Mouse (Mus musculus): ENCODE measurements around the gene Atpif1. TPM values are rescaled to one million over a fixed set of nuclear protein-coding genes. Genes with fewer than 3 reads are reported as not detected.

Gene Atpif1
- total and polyA plus RNA-seq, 2 experiments from 2014 or later = 341 to 1,637 TPM

- Histone ChIP-seq H3K27ac (no peak overlapping the region), H3K36me3 (ENCODE audit: insufficient read depth, low read length) (peaks cover 29% of the 10 kb centered on the region), H3K4me3 (ENCODE audit: low read length) (no peak overlapping the region), H3K4me2 (ENCODE audit: low read depth, low read length) (no peak overlapping the region), H3K27me3 (ENCODE audit: insufficient read depth, low read length) (no peaks in the 10 kb centered on the region), H3K9me3 (ENCODE audit: low read length) (no peaks in the 10 kb centered on the region), H3K9ac (replicated peaks; ENCODE audit: low read length) (no peak overlapping the region), H3K4me1 (ENCODE audit: insufficient read depth, low read length) (no peaks in the 10 kb centered on the region)
- no peak for DNase-seq (ENCODE audit: low spot score)
- no peak for ATAC-seq
- WGBS = 87% methylated on average over 20 of the region's 20 CpGs
- no peak for TF ChIP-seq CTCF (IDR thresholded peaks at IDR 0.05; ENCODE audit: low read depth)
Measured at GRCm38 (mm10) chr4:132494271-132494918, 39.1 kb downstream of the Atpif1 start.

DNA sequence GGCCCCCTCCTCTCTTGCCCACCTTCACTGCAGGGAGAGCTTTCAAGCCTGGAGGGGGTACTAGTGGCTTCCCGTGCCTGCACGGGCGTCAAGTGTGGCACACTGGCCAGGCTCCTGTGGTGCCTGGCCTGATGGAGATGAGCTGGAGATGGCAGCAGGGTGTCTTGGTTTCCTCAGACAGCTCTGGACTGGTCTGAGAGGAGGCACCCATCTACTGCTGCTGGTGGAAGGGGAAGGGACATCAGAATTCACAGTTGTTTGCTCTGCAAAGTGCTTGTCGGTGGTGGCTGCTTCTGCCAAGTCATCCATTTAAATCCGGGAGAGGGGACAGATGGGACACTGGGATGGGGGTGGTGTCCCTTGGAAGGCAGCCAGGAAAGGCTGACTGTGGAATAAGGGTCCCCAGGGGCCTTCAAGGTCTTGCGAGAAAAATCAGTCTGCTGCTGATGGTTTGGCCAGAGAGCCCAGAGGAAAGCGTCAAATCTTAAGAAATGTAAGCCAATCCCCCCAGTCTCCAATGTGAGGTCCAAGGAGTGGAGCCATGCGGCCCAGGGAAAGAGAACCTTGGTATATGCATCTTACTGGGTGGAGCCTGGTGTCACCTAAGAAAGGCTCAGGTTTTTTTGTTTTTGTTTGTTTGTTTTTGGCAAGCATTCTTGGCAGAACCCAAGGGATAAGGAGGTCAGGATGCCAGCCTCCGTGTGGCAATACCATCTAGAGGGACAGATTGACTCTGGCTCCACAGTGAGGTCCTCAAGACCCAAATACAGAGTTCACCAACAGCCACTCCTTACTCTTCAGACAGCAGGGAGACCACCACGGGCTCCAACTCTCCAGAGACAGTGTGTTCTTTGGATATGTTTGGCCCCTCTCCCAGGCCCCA, 41.0 kb downstream of the Atpif1 start:
- H3K9me3 ChIP-seq (ENCODE audit: low read length) = no peaks in the 10 kb centered on the region
- H3K4me3 ChIP-seq (ENCODE audit: low read length) = no peak overlapping the region
- H3K4me1 ChIP-seq (ENCODE audit: insufficient read depth, low read length) = no peaks in the 10 kb centered on the region
- ATAC-seq (peak; percentile 61; the same call in 1 of the 2 replicates), DNase-seq (ENCODE audit: low spot score) (peak; percentile 83)
- H3K4me2 ChIP-seq (ENCODE audit: low read depth, low read length) = no peak overlapping the region
- no peaks in the 10 kb centered on the region for H3K27me3 ChIP-seq (ENCODE audit: insufficient read depth, low read length)
- H3K36me3 ChIP-seq (ENCODE audit: insufficient read depth, low read length) = peaks cover 19% of the 10 kb centered on the region
- H3K27ac ChIP-seq = peak overlapping the region; percentile 68
- TF ChIP-seq CTCF (IDR thresholded peaks at IDR 0.05; ENCODE audit: low read depth) = no peak
- H3K9ac ChIP-seq (replicated peaks; ENCODE audit: low read length) = no peak overlapping the region
- 33% methylated on average over 10 of the region's 10 CpGs for WGBS

- TF ChIP-seq CTCF (IDR thresholded peaks at IDR 0.05; ENCODE audit: low read depth) = no peak
- Histone ChIP-seq H3K4me2 (ENCODE audit: low read depth, low read length) (no peak overlapping the region), H3K27ac (peak overlapping the region; percentile 68), H3K36me3 (ENCODE audit: insufficient read depth, low read length) (peaks cover 15% of the 10 kb centered on the region), H3K4me1 (ENCODE audit: insufficient read depth, low read length) (no peaks in the 10 kb centered on the region), H3K4me3 (ENCODE audit: low read length) (no peak overlapping the region), H3K9me3 (ENCODE audit: low read length) (no peaks in the 10 kb centered on the region), H3K9ac (replicated peaks; ENCODE audit: low read length) (no peak overlapping the region), H3K27me3 (ENCODE audit: insufficient read depth, low read length) (no peaks in the 10 kb centered on the region)
- 70% methylated on average over 6 of the region's 6 CpGs for WGBS
- DNase-seq (ENCODE audit: low spot score) (no peak), ATAC-seq (no peak)
Measured at GRCm38 (mm10) chr4:132491748-132492147, 41.7 kb downstream of the Atpif1 start.

DNA sequence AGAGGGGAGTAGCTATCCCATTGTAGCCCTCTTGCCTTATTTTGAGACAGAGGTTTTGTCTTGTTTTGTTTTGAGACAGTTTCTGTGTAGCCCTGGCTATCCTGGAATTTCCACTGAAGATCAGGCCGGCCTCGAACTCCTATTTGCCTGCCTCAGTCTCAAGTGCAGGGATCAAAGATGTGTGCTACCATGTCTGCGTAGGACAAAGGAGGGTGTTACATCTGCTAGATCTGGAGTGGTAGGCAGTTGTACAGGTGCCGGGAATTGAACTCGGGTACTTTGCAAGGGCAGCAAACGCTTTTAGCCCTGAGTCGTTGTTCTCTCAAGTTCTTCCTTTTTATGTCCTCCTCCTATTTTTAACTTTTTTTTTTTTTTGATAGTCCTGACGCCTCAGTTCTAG, 42.4 kb downstream of the Atpif1 start:
- H3K4me1 ChIP-seq (ENCODE audit: insufficient read depth, low read length) = no peaks in the 10 kb centered on the region
- H3K36me3 ChIP-seq (ENCODE audit: insufficient read depth, low read length) = peaks cover 12% of the 10 kb centered on the region; the same call in 1 of the 2 replicates
- no peaks in the 10 kb centered on the region for H3K27me3 ChIP-seq (ENCODE audit: insufficient read depth, low read length)
- 92% methylated on average over 8 of the region's 8 CpGs for WGBS
- no peaks in the 10 kb centered on the region for H3K9me3 ChIP-seq (ENCODE audit: low read length)
- H3K4me2 ChIP-seq (ENCODE audit: low read depth, low read length) = no peak overlapping the region
- no peak for DNase-seq (ENCODE audit: low spot score)
- no peak overlapping the region for H3K4me3 ChIP-seq (ENCODE audit: low read length)
- no peak overlapping the region for H3K27ac ChIP-seq
- no peak for TF ChIP-seq CTCF (IDR thresholded peaks at IDR 0.05; ENCODE audit: low read depth)
- ATAC-seq = no peak
- H3K9ac ChIP-seq (replicated peaks; ENCODE audit: low read length) = no peak overlapping the region

DNA sequence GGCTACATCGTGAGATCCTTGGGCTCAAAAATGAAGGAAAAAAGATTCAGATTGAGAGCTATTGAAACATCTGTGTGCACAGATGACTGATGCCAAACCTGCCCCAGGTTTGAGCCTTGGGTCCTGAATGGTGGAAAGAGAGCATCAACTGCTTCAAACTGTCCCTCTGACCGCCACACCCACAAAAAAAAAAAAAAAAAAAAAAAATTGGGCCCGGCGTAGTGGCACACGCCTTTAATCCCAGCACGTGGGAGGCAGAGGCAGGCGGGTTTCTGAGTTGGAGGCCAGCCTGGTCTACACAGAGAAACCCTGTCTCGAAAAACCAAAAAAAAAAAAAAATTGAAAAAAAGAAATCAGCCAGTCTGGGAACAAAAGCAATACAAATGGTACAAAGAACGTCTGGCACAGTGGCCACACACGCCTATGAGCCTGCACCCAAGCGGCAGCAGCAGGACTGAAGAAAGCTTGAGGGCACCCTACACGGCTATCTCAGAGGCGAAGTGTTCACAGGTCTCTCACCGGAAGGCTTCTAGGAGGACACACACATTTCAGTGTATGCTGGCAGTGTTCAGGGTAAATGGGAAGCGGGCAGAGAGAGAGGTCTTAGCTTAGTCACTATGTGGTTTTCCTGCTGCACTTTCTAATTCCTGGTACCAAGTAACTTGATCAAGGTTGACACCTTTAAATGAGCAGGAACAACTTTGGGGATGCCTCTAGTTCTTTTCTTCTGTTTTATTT, 43.0 kb downstream of the Atpif1 start:
- Histone ChIP-seq H3K4me2 (ENCODE audit: low read depth, low read length) (no peak overlapping the region), H3K9me3 (ENCODE audit: low read length) (no peaks in the 10 kb centered on the region), H3K4me1 (ENCODE audit: insufficient read depth, low read length) (no peaks in the 10 kb centered on the region), H3K36me3 (ENCODE audit: insufficient read depth, low read length) (peaks cover 12% of the 10 kb centered on the region; the same call in 1 of the 2 replicates), H3K9ac (replicated peaks; ENCODE audit: low read length) (no peak overlapping the region), H3K4me3 (ENCODE audit: low read length) (no peak overlapping the region), H3K27me3 (ENCODE audit: insufficient read depth, low read length) (no peaks in the 10 kb centered on the region), H3K27ac (no peak overlapping the region)
- ATAC-seq = no peak
- 93% methylated on average over 15 of the region's 15 CpGs for whole genome bisulfite sequencing
- no peak for DNase-seq (ENCODE audit: low spot score)
- no peak for TF ChIP-seq CTCF (IDR thresholded peaks at IDR 0.05; ENCODE audit: low read depth)

- Histone ChIP-seq H3K4me2 (ENCODE audit: low read depth, low read length) (no peak overlapping the region), H3K4me3 (ENCODE audit: low read length) (no peak overlapping the region), H3K36me3 (ENCODE audit: insufficient read depth, low read length) (peaks cover 8% of the 10 kb centered on the region; the same call in 1 of the 2 replicates), H3K9me3 (ENCODE audit: low read length) (no peaks in the 10 kb centered on the region), H3K9ac (replicated peaks; ENCODE audit: low read length) (no peak overlapping the region), H3K4me1 (ENCODE audit: insufficient read depth, low read length) (no peaks in the 10 kb centered on the region), H3K27me3 (ENCODE audit: insufficient read depth, low read length) (no peaks in the 10 kb centered on the region), H3K27ac (no peak overlapping the region)
- ATAC-seq = no peak
- 86% methylated on average over 6 of the region's 6 CpGs for WGBS
- no peak for DNase-seq (ENCODE audit: low spot score)
- no peak for TF ChIP-seq CTCF (IDR thresholded peaks at IDR 0.05; ENCODE audit: low read depth)
Measured at GRCm38 (mm10) chr4:132488976-132489375, 44.5 kb downstream of the Atpif1 start.
